Mouse (Mus musculus): ENCODE measurements around the gene Ogdh. TPM values are rescaled to one million over a fixed set of nuclear protein-coding genes. Genes with fewer than 3 reads are reported as not detected.

The Ogdh gene
- total RNA-seq, 1 experiment = 68.4 TPM

- peak; percentile 74 for DNase-seq (ENCODE audit: low read depth, low spot score)
- Histone ChIP-seq H3K4me3 (ENCODE audit: insufficient read depth in 1 of 2, low read depth in 1 of 2, low read length in 2 of 2, poor library complexity in 1 of 2, severe bottlenecking in 1 of 2) (peak overlapping the region; percentile 83 to 86), H3K36me3 (ENCODE audit: control insufficient read depth, insufficient read depth, low read length, poor library complexity, severe bottlenecking) (peaks cover 4% of the 10 kb centered on the region; the same call in 1 of the 2 replicates), H3K4me1 (ENCODE audit: control insufficient read depth in 2 of 2, insufficient read depth in 2 of 2, low read length in 2 of 2, poor library complexity in 1 of 2) (peaks cover 2 to 4% of the 10 kb centered on the region in 2 experiments; a peak in 3 of 4 replicates), H3K9ac (ENCODE audit: insufficient read depth, low read depth, low read length, poor library complexity, severe bottlenecking) (peak overlapping the region; percentile 90), H3K9me3 (ENCODE audit: control insufficient read depth, insufficient read depth, low read depth, low read length) (no peaks in the 10 kb centered on the region), H3K27ac (ENCODE audit: insufficient read depth, low read depth, low read length, poor library complexity, severe bottlenecking) (peak overlapping the region; percentile 73)
- in situ Hi-C loops (cut with MboI; ENCODE audit: low sequenced_read_pairs in 2 of 2, unreplicated experiment in 2 of 2) = no loop called here
- TF ChIP-seq CHD2 (IDR thresholded peaks at IDR 0.05; ENCODE audit: low read depth, low read length) (peak; percentile 95), HCFC1 (IDR thresholded peaks at IDR 0.05; ENCODE audit: borderline replicate concordance, insufficient read depth, low read length) (peak; percentile 71; the same call in 1 of the 2 replicates), ZNF384 (IDR thresholded peaks at IDR 0.05; ENCODE audit: low read depth, low read length) (no peak), MAFK (IDR thresholded peaks at IDR 0.05; ENCODE audit: insufficient read depth, low read depth, low read length) (no peak), ZC3H11A (IDR thresholded peaks at IDR 0.05; ENCODE audit: borderline replicate concordance, low read depth, low read length) (no peak)
Observed at GRCm38 (mm10) chr11:6292116-6292987, 919 bp downstream of the Ogdh start.

- no peak overlapping the region for H3K27ac ChIP-seq (ENCODE audit: insufficient read depth, low read depth, low read length, poor library complexity, severe bottlenecking)
- TF ChIP-seq ZC3H11A (IDR thresholded peaks at IDR 0.05; ENCODE audit: borderline replicate concordance, low read depth, low read length) = no peak
- TF ChIP-seq HCFC1 (IDR thresholded peaks at IDR 0.05; ENCODE audit: borderline replicate concordance, insufficient read depth, low read length) = no peak
- TF ChIP-seq MAFK (IDR thresholded peaks at IDR 0.05; ENCODE audit: insufficient read depth, low read depth, low read length) = no peak
- no peak for TF ChIP-seq ZNF384 (IDR thresholded peaks at IDR 0.05; ENCODE audit: low read depth, low read length)
- no peak for TF ChIP-seq CHD2 (IDR thresholded peaks at IDR 0.05; ENCODE audit: low read depth, low read length)
- H3K4me1 ChIP-seq (ENCODE audit: control insufficient read depth in 2 of 2, insufficient read depth in 2 of 2, low read length in 2 of 2, poor library complexity in 1 of 2) = peaks cover 2 to 4% of the 10 kb centered on the region in 2 experiments; a peak in 3 of 4 replicates
- DNase-seq (ENCODE audit: low read depth, low spot score) = no peak
- H3K9me3 ChIP-seq (ENCODE audit: control insufficient read depth, insufficient read depth, low read depth, low read length) = no peaks in the 10 kb centered on the region
- H3K4me3 ChIP-seq (ENCODE audit: insufficient read depth in 1 of 2, low read depth in 1 of 2, low read length in 2 of 2, poor library complexity in 1 of 2, severe bottlenecking in 1 of 2) = peak overlapping the region in 1 of 2 experiments; percentile 83; a peak in 1 of 4 replicates
- H3K9ac ChIP-seq (ENCODE audit: insufficient read depth, low read depth, low read length, poor library complexity, severe bottlenecking) = no peak overlapping the region; the same call in 1 of the 2 replicates
- in situ Hi-C loops (cut with MboI; ENCODE audit: low sequenced_read_pairs in 2 of 2, unreplicated experiment in 2 of 2) = no loop called here
- H3K36me3 ChIP-seq (ENCODE audit: control insufficient read depth, insufficient read depth, low read length, poor library complexity, severe bottlenecking) = peaks cover 8% of the 10 kb centered on the region
Observed at GRCm38 (mm10) chr11:6292988-6293349, 1.5 kb downstream of the Ogdh start.

- no peak overlapping the region for H3K9ac ChIP-seq (ENCODE audit: insufficient read depth, low read depth, low read length, poor library complexity, severe bottlenecking)
- TF ChIP-seq ZC3H11A (IDR thresholded peaks at IDR 0.05; ENCODE audit: borderline replicate concordance, low read depth, low read length) (no peak), ZNF384 (IDR thresholded peaks at IDR 0.05; ENCODE audit: low read depth, low read length) (no peak), CHD2 (IDR thresholded peaks at IDR 0.05; ENCODE audit: low read depth, low read length) (no peak), HCFC1 (IDR thresholded peaks at IDR 0.05; ENCODE audit: borderline replicate concordance, insufficient read depth, low read length) (no peak), MAFK (IDR thresholded peaks at IDR 0.05; ENCODE audit: insufficient read depth, low read depth, low read length) (no peak)
- no peak for DNase-seq (ENCODE audit: low read depth, low spot score)
- H3K27ac ChIP-seq (ENCODE audit: insufficient read depth, low read depth, low read length, poor library complexity, severe bottlenecking) = no peak overlapping the region
- in situ Hi-C loops (cut with MboI; ENCODE audit: low sequenced_read_pairs in 2 of 2, unreplicated experiment in 2 of 2) = no loop called here
- no peak overlapping the region for H3K4me3 ChIP-seq (ENCODE audit: insufficient read depth in 1 of 2, low read depth in 1 of 2, low read length in 2 of 2, poor library complexity in 1 of 2, severe bottlenecking in 1 of 2)
- peaks cover 2 to 4% of the 10 kb centered on the region in 2 experiments; a peak in 3 of 4 replicates for H3K4me1 ChIP-seq (ENCODE audit: control insufficient read depth in 2 of 2, insufficient read depth in 2 of 2, low read length in 2 of 2, poor library complexity in 1 of 2)
- peaks cover 8% of the 10 kb centered on the region for H3K36me3 ChIP-seq (ENCODE audit: control insufficient read depth, insufficient read depth, low read length, poor library complexity, severe bottlenecking)
- H3K9me3 ChIP-seq (ENCODE audit: control insufficient read depth, insufficient read depth, low read depth, low read length) = no peaks in the 10 kb centered on the region
Observed at GRCm38 (mm10) chr11:6293601-6294000, 2.2 kb downstream of the Ogdh start.

GRCm38 (mm10) chr11:6294632-6295031 is 3.2 kb downstream of the Ogdh start:
- no peaks in the 10 kb centered on the region for H3K9me3 ChIP-seq (ENCODE audit: control insufficient read depth, insufficient read depth, low read depth, low read length)
- H3K36me3 ChIP-seq (ENCODE audit: control insufficient read depth, insufficient read depth, low read length, poor library complexity, severe bottlenecking) = peaks cover 11% of the 10 kb centered on the region
- peaks cover 2 to 4% of the 10 kb centered on the region in 2 experiments; a peak in 3 of 4 replicates for H3K4me1 ChIP-seq (ENCODE audit: control insufficient read depth in 2 of 2, insufficient read depth in 2 of 2, low read length in 2 of 2, poor library complexity in 1 of 2)
- in situ Hi-C loops (cut with MboI; ENCODE audit: low sequenced_read_pairs in 2 of 2, unreplicated experiment in 2 of 2) = no loop called here
- H3K4me3 ChIP-seq (ENCODE audit: insufficient read depth in 1 of 2, low read depth in 1 of 2, low read length in 2 of 2, poor library complexity in 1 of 2, severe bottlenecking in 1 of 2) = no peak overlapping the region
- no peak overlapping the region for H3K27ac ChIP-seq (ENCODE audit: insufficient read depth, low read depth, low read length, poor library complexity, severe bottlenecking)
- no peak overlapping the region for H3K9ac ChIP-seq (ENCODE audit: insufficient read depth, low read depth, low read length, poor library complexity, severe bottlenecking)
- TF ChIP-seq ZC3H11A (IDR thresholded peaks at IDR 0.05; ENCODE audit: borderline replicate concordance, low read depth, low read length) = no peak
- TF ChIP-seq ZNF384 (IDR thresholded peaks at IDR 0.05; ENCODE audit: low read depth, low read length) = no peak
- TF ChIP-seq HCFC1 (IDR thresholded peaks at IDR 0.05; ENCODE audit: borderline replicate concordance, insufficient read depth, low read length) = no peak
- no peak for TF ChIP-seq MAFK (IDR thresholded peaks at IDR 0.05; ENCODE audit: insufficient read depth, low read depth, low read length)
- no peak for TF ChIP-seq CHD2 (IDR thresholded peaks at IDR 0.05; ENCODE audit: low read depth, low read length)
- DNase-seq (ENCODE audit: low read depth, low spot score) = no peak
